Mouse (Mus musculus) forelimb bud, embryonic 11.5 days (tissue): Measurements from ENCODE around the gene Capzb.

Source experiments
- DNase-seq: peaks from one replicate; pipeline ENCODE4 v3.0.0-alpha.2; 2012; ENCODE audit warnings: low read depth, low spot score

Gene Capzb

DNA sequence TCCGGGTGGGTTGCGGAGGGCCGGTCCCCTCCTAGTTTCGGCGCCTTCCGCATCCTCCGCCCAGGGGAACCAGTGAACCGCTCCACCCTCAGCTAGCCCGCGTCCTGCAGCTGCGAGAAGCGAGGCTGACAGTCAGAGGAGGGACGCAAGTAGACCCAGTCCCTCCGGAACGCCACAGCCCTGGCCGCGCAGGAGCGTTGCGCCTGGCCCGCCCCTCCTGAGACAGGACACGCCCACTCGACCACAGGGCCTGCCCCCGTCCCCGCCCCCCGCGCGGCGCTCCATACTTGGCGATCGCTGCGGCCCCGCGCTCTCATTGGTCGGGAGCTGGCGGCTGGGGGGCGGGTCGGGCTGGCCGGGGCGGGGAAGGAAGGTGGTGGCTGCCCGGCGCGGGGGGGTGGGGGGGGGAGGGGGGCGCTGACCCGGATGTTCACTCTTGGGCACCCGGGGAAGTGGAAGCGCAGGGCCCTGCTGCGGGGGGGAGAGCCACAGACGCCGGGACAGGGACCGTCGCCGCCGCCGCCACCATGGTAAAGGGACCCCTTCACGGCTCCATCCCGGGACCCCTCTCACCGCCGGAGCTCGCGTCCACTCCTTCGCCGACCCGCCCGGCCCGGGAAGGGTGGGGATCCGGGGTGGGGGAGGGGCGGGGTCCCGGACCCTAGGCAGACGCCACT is at the start of gene Capzb:
Gene Capzb (plus strand): TSS at position 401 of the 677 bp plus-strand sequence.
- peak; percentile 92 for DNase-seq

DNA sequence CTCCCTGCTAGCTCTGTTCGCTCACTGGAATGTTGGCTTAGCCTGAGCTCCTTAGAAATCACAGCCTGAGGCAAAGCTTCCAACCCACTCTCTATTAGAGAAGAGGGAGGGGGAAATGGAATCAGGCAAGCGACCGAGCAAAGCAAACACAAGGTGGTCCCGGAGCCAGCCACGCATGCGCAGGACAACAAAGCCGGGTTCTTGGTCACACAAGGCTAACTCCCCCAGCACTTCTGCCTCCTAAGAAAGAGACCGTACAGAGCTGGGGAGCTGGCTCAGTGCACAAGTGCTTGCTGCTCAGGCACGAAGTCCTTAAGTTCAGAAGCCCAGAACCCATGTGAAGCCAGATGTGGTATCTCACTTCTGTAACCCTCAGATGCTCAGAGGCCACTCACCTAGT is 49.7 kb upstream of the Capzb start:
- peak; percentile 44 for DNase-seq

DNA sequence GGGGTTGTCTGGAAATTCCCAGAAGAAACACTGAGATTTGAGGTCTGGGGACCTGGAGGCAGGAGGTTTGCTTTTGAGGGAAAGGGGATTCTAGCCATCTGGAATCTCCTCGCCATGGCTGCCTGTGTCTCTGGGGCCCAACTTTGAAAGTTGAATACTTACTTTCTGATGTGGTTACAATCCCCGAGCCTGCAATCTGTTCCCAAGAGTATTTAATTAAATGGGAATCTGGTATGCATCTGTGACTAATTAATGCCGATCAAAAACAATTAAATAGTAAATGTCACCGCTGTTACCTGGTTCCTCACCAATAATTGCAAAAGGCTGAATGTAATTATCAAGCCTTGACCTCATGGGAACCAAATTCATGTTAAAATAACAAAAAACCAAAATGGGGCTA is 48.1 kb upstream of the Capzb start:
- peak; percentile 21 for DNase-seq

GRCm38 (mm10) chr4:139145156-139145555 is 47.5 kb upstream of the Capzb start:
- DNase-seq, result no peak

GRCm38 (mm10) chr4:139146760-139147159 is 45.9 kb upstream of the Capzb start:
- no peak for DNase-seq

GRCm38 (mm10) chr4:139151370-139151769 is 41.3 kb upstream of the Capzb start:
- no peak for DNase-seq

GRCm38 (mm10) chr4:139154576-139155307 is 38.0 kb upstream of the Capzb start:
- DNase-seq, result no peak

DNA sequence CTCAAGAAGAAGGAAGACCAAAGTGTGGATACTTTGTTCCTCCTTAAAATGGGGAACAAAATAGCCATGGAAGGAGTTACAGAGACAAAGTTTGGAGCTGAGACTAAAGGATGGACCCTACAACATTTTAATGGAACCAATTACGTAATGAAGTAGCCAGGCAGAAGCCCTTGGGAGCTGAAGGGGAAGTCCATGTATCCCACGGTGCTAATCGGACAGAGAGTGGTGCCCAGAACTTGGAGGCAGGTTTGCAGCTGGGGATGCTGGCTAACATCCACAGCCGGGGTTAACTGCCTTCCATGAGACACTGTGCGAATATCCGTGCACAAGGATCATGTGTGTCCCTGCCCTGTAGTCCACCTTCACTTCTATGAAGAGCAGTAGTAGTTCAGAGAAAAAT is 36.2 kb upstream of the Capzb start:
- DNase-seq, result no peak

GRCm38 (mm10) chr4:139158350-139158749 is 34.3 kb upstream of the Capzb start:
- DNase-seq, result no peak

- no peak for DNase-seq
These were observed 31.6 kb upstream of the Capzb start for GRCm38 (mm10) chr4:139161076-139161475.

- DNase-seq, result no peak
These were observed 28.6 kb upstream of the Capzb start for GRCm38 (mm10) chr4:139164082-139164481.

DNA sequence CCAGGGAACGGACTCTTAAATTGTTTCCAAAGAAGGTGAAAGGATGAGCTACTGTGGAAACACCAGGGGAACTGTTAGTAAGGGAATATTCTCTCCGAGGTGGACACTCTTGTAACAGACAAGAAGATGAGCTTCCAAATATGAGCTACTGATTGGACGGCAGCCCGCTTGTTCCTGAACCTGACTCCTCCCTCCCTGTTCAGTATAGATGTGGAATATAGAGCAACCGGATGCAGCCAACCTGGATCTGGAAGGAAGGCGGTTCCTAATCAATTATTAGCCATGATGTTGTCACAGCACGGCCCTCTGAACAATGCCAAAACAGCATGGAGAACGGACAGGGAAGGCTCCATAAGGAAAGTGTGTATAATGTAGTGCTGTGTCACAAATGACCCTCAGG is 27.4 kb upstream of the Capzb start:
- no peak for DNase-seq

DNA sequence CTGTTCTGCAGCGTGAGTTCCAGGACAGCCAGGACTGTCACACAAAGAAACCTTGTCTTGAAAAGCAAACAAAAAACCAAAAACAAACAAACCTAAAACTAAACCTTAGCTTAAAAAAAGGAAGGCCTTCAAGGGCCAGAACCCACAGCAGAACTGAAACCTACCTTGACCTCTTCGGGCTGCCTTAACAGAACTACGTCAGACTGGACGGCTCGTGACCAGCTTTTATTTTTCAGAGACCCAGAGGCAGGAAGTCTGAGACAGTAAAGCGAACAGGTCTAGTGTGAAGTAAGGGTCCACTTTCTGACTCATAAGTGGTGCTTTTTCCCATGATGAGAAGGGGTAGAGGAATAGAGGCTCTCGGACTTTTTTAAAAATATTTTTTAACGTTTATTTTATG is 26.5 kb upstream of the Capzb start:
- DNase-seq, result no peak

DNA sequence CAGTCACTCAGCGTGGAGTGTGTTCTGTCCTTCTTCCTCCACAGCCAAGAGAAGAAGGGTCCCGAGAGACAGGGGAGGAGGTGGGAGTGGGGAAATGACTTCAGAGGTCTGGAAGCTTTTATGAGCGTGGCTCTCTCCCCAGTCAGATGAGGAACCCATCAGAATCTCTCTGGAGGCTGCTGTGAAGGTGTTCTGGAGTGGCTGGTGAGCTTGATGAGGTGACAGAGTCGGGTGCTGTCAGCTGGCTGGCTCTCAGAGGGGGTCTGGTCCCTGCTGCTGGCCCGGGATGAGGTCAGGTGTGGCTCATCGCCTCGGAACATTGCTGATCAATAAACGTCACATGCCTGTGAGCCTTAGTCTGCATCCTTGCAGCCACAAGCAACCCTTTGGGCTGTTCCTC is 25.6 kb upstream of the Capzb start:
- no peak for DNase-seq

DNA sequence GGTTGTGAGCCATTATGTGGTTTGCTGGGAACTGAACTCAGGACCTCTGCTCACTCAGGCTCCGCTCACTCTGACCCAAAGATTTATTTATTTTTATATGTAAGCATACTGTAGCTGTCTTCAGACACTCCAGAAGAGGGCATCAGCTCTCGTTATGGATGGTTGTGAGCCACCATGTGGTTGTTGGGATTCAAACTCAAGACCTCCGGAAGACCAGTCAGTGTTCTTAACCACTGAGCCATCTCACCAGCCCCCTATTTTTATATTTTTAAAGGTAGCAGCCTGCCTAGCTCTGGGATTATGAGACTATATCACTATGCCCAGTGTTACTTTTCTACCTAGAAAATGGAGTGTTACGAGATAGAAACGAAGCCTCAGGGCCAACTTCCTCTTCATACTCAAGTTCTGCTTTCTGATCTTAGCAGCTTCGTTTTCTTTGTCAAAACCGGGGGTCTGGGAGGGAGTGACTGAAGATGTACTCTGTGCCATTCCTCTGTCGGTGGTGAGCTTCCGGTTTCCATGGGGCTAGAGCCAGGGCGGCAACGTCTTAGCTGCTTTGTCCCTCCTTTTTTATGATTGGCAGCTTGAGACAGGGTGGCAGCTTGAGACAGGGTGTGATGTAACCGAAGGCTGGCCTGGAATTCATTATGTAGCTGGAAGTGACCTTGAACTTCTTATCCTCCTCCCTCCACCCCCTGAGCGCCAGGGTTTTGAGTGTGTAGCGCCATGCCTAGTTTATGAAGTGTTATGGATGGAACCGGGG is 23.5 kb upstream of the Capzb start:
- DNase-seq, result peak; percentile 58

DNA sequence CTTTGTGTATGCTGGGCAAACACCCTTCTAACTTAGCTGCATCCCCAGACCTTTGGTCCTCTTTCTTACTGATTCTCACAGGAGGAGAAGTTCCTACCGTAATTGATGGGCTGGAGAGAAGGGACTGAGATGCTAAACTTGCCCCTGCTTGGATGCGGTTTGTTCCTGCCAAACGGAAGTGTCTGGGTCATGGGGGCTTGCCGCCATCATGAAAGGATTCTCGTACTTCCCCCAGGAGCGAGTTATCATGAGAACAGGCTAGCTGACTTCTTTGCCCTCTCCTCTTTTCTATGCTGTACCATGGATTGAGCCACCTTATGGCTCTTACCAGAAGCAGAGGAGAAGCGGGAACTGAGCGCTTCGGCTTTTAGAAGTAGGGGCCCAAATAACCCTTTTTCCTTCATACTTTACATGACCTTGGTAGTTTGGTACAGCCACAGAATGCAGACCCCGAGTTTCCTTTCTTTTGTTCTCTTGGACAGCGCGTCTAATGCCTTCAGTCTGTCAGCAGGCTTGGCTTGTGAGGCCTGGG is 22.9 kb upstream of the Capzb start:
- no peak for DNase-seq

DNA sequence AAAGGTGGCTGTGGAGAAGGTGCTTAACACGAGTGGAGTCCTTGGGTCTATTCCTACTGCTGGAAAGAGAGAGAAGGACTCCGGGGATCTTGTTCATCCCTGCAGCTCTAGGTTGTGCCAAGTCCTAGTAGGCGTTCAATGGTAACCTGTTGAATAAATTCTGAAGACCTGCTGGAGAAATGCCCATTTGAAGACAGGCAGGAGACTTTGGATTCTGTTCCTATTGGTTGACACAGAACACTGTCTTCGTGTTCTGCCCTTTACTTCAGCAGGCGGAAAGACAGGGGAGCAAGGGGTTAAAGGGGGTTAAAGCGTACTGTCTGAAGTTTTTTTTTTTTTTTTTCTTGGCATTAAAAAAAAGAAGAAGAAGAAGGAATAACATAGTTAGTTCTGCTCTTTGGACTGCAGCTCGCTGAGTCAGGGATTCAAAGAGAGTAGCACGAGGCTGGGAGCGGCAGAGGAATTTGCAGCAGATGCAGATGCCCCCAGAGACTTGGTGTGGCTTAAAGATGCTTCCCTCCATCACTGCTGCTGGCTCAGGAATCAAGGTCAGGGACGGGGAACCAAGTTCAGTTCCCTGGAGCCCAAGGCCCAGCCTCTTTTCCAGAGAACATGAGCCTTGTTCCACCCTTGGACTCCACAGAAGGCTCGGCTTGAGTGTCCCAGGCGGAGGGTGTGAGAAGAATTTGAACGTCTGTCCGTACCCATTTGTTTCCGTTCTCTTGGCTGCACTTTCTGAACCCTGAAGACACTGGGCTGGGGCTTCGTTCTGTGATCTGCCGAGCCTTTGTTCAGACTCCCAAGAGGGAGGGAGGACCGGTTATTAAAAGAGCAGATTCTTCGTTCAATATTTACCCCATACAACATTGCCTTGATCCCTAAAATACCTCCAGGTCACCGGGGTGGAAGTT is 17.4 kb upstream of the Capzb start:
- DNase-seq, result no peak

- DNase-seq, result no peak
These were observed 16.7 kb upstream of the Capzb start for GRCm38 (mm10) chr4:139176023-139176422.

DNA sequence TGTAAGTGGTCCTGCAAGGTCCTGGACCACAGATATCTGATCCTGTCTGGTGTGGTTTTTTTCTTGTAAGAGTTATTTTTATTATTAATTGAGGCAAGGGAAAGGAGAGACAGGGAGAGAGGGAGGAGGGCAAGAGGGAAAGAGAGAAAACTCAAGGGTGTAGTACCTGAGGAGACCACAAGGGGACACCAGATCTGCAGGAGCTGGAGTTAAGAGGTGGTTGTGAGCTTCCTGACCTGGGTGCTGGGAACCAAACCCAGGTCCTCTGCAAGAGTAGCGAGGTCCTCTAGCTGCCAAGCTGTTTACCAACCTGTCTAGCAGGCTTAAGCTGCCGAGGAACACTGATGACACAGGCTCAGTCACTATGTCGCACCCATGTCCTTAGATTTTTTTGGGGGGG is 14.8 kb upstream of the Capzb start:
- DNase-seq, result no peak

- DNase-seq, result no peak
These were observed 14.3 kb upstream of the Capzb start for GRCm38 (mm10) chr4:139178377-139178776.

GRCm38 (mm10) chr4:139179218-139179617 is 13.5 kb upstream of the Capzb start:
- DNase-seq, result no peak
